Mouse (Mus musculus): ENCODE results near the gene Rmi1.

GRCm38 (mm10) chr13:58388379-58388778, 13.7 kb upstream of the Rmi1 start:
- TF ChIP-seq MAX (IDR thresholded peaks at IDR 0.05; ENCODE audit: low read depth) (no peak), TCF12 (IDR thresholded peaks at IDR 0.05; ENCODE audit: insufficient read depth, poor library complexity, severe bottlenecking) (no peak), POLR2AphosphoS2 (IDR thresholded peaks at IDR 0.05; ENCODE audit: insufficient read length, low read depth) (no peak), USF1 (IDR thresholded peaks at IDR 0.05; ENCODE audit: low read depth) (no peak), E2F4 (IDR thresholded peaks at IDR 0.05; ENCODE audit: insufficient read depth) (no peak), POLR2A (IDR thresholded peaks at IDR 0.05; ENCODE audit: insufficient read length, low read depth) (no peak), MYOG (IDR thresholded peaks at IDR 0.05; ENCODE audit: control insufficient read depth in 1 of 3, insufficient read depth in 1 of 3, insufficient read length in 2 of 3, low read depth in 2 of 3) (no peak)

Measured in myocyte (in vitro differentiated cells).